Mouse (Mus musculus) frontal cortex, postnatal 25 days (tissue): ENCODE results near the gene Ezr.
"Not testable (repeated sequence)": the region's sequence is repeated elsewhere in the genome, so short reads cannot be mapped to it uniquely, and the experiment has no call there.

Source experiments
- DNase-seq, 2 experiments: peaks; one replicate each; pipeline ENCODE4 v3.0.0; 2022; ENCODE audit warnings: low spot score in 2 of 2

Ezr gene

DNA sequence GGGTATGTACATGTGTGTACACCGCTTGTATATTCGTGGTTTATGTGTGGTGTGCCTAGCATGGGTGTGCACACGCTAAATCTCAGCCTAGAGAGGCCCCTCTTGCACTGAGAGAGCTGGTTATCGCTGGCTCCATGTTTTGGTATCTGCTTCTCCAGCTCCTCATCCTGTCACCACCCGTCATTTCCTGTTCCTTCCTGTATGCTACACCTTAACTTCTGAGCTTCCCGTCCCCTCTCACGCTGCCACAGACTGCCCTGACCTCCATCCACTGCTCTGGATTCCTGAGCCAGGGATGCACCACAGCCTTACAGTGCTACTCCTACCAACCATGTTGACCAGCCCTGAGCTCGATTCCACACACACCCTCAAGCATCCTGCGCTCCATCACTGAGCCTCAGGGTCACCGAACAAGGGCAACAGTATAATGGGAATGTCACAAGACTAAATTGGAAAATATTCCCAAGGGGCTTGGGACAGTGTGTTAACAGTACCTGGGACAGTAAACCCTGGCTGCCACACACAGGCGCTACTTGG is 39.5 kb downstream of the Ezr start:
- DNase-seq: no peak

DNA sequence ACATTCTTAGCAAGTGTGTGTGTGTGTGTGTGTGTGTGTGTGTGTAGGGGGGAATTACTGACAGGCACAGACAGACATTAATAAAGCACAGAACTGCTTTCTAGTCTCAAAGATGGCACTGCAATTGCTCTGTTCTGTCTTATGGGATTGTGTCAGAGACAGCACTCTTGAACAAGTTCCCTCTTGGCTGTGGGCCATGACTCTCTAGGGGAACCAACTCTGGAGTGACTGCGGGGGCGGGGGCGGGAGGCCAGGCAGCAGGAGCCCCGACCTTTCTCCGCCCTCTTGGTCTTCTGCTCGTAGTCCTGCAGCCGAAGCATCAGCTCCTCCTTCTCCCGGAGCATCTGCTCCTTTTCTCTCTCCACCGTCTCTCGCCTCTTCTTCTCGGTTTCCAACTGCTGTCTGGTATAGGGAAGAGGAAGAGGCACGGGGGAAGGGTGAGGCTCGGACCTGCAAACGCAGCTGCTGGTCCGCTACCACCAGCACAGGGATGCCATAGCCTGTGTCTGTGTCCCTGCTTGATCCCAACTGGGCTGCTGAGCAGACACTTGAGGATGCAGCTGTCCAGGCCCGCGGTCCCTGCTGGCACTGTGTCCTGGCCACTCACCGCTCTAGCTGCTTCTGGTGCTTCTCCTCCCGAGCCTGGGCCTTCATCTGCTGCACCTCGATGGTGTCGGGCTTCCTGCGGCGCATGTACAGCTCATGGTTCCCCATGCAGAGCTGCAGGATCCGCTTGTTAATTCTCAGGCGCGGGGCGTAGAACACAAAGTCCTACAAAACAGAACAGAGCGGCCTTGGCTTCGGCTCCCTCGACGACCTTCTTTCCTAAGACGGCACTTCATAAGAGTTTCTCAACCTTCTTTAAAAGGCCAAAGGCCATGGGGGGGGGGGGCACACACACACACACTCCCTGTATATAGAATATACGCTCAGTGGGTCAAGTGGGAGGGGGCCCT is 40.2 kb downstream of the Ezr start:
- DNase-seq: peak in 1 of 2 experiments; percentile 9

- no peak for DNase-seq
Observed at GRCm38 (mm10) chr17:6741271-6741670, 41.3 kb downstream of the Ezr start.

DNA sequence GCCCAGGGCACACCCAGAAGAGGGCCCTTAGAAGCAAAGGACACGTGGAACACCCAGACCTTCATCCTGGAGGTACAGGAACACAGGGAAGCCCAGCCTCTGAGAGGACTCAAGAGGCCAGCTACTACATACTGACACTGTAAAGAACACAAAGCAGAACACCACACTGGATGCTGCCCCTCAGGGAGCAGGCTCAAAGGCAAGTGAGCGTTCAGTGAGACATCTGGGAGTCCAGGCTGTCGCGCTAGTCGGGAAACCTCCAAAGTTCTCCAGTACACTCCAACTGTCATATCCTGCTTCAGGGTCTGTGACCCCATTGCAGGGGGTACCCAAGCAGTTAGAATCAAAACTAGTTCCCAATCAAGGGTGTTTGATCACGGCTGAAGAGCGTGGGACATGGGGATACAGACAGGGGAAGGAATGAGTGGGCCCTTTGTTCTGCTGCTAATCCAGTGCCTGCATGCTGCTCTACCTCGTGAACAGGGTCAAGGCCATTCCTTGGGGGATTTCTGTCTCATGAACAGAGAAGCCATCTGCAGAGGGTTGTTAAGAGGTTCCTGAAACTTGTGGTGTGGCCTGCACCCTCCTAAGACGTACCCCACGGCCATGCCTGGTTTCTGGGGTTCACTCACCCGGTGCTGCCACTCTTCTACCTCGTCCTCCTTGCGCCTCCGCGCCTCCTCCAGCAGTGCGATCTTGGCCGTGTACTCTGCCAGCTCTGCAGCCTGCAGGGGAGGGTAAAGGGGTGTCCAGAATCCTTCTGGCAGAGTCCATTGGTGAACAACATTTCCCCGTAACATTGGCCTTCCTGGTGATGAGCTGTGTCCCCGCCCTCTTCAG is 42.0 kb downstream of the Ezr start:
- no peak for DNase-seq

DNA sequence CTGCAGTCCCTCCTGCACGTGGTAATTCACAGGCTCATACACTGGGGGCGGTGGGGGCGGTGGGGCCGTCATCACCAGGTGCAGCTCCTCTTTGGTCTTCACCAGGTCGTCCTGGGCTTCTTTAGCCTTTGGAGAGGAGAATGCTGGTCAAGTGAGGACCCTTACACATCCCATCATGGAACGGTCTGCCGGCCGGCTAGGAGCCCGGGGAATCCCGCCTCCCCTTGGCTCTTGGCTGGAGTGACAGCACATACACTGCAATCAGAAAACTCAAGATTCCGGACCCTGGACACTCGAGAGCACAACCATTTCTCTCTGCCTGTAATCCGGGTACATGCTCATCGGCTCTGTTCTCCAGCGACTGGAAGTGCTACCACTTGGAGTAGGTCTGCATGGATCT is 42.8 kb downstream of the Ezr start:
- no peak for DNase-seq

DNA sequence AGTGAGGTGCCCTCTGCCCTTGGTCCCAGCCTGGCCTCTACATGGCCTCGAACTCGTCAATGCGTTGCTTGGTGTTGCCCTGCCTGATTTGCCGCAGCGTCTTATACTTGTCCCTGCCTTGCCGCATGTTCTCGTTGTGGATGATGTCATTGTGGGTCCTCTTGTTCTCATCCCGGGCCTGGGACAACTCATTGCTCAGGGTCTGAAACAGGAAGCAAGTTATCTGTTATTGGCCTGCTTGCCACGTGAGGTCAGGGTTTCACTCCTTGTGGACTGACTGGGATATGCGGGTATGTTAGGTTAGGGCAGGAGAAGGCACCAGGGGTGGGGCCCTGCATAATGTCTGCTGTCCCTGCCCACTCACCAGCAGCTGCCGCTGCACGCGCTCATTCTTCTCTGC is 43.3 kb downstream of the Ezr start:
- DNase-seq: no peak

DNA sequence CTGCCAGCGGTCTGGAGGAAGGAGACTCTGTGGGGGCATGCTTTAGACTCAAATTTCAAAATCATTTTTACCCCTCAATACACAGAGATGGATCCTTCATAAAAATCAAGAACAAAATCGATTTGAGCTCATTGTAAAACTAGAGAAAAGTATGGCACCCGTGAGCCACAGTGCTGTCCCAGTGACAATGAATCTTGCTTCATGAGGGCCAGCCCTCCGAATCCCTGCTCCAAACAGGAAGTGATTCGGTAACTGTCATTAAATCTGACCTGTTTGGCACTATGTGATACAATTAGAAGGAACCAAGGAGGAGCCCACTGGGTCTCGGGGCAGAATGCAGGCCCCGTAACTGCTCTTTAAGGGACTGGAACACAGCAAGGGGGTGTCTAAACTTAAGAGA is 43.7 kb downstream of the Ezr start:
- DNase-seq: no peak

DNA sequence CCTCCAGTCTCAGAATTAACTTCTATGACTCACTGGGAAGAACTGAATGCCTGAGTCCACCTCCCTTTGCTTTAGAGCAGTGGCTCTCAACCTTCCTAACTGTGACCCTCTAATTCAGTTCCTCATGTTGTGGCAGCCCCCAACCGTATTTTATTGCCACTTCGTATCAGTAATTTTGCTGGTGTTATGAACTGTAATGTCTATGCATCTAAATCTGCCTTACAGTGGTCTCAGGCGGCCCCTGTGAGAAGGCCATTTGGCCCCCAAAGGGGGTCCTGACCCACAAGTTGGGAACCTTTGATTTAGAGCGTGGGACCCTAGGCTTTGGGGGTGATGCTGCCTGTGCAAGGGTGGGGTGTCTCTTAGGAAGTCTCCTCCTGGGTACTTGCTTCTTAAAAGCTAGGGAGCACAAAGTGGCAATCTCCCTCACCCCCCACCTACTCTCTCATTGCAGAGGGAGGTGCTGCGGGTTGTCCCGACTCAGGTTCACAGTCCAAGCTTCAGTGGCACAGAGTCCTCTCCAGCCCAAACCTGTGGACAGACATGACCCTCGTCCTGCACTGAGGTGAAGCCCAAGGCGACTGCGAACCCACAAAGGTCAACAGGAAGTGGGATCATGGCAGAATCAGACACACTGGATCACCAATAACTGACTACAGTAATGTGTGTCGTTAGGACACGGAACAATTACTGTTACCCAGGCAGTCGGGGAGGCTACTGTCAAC is 45.1 kb downstream of the Ezr start:
- no peak for DNase-seq

GRCm38 (mm10) chr17:6736306-6737272 is 46.0 kb downstream of the Ezr start:
- no peak for DNase-seq

DNA sequence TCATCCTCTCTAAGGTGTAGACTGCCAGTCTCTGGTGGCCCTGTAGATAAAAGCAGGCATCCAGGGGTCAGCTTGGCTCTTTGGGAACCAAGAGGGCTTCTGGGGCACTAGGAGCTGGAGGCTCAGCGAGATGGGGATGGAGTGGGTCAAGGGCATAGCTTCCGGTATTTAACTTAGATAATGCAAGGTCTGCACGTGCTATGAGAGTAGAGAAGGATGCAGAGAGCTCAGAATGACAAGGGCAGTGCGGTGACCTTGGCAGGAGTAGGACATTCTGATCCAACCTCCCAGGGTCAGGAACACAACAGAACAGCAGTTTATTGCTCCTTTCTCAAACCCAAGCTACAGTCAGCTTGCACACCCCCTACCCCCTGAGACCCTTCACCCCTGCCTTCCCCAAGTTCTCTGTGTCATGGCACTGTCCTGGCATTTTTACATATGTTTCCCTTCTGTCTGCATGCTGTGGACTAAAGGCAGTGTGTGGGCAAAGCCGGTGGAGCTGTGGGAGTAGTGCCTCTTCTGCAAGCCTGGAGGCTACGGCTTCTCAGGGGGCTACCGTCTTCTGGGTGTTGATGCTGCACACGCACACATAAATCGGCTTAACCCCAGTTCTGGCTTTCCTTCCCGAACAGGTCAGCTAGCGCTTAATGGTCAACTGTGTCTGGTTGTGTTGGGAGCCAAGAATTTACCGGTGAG is 47.7 kb downstream of the Ezr start:
- no peak for DNase-seq

GRCm38 (mm10) chr17:6733322-6733875 is 49.2 kb downstream of the Ezr start:
- no peak for DNase-seq

DNA sequence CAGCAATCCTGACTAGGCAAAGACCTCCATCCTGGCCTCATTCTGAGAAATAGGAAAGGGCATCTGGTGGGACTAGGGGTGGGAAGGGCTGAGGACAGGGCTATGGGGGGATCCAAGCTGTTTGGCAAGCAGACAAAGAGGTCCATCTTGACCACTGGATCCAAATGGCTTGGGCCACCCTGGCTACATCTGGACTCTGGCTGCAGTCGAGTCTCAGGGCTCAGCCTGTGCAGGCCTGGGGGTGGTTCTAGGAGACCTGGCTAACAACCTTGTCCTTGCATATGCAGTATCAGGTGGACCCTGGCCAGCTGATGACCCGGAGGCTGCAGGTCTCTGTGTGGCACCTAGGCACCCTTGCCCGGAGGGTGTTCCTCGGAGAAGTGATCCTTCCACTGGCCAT is 49.9 kb downstream of the Ezr start:
- no peak for DNase-seq

DNA sequence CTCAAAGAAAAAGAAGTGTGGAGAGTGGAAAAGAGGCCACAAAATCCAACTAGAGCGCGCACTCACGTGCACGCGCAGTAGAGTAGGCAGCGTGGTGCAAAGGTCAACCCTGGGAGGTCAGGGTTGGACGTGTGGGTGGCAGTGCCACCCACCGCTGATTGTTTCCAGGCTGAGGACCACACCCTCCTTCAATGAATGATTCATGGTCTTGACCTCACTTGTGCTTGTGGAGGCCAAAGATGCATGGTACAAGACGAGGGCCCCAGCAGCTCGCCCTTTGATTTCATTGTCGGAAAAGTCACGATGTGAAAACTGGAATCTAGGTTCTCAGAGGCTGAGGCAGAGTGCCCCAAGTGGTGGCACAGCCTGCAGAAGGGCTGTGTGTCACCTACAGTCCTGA is 51.0 kb downstream of the Ezr start:
- no peak for DNase-seq

DNA sequence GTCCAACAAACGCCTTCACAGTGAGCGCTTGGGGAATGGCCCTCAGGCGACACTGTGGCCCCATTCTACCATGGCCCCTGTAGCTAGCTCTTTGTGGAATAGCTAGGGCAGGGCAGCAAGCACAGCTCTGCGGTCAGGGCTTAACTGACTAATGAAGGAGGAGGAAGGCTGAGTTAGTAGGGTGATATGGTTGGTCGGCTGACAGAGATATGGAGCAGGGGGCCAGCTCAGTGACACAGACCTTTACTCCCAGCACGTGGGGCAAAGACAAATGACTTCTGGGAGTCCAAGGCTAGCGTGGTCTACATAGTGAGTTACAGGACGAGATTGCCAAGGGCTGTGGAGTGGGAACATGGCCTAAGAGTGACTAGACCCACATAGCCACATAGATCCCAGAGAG is 51.5 kb downstream of the Ezr start:
- DNase-seq: no peak

- DNase-seq: no peak
Observed at GRCm38 (mm10) chr17:6729244-6729742, 53.3 kb downstream of the Ezr start.

DNA sequence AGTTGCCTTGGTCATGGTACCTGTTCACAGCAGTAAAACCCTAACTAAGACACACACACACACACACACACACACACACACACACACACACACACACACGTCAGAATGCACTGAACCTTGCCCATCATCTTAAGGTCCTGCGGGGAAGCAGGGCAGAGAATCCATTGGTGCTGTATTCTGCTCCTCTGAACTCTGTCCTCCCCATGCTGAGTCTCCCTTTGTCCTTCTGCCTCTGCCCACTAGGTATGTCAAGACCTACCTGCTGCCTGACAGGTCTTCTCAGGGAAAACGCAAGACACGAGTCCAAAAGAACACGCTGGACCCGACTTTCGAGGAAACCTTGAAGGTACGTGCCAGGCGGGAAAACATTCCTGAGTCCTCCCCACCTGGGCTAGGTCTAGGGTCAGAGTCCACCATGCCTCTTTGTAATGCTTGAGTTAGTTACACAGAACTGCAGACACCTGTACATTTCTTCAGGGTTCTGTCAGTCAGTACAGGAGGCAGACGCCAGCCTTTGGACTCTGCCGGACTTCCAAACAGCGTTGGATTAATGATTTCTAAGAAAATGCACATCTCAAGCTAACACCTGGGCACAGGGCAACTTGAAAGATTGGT is 54.5 kb downstream of the Ezr start:
- DNase-seq: no peak

- not testable (repeated sequence) for DNase-seq
Observed at GRCm38 (mm10) chr17:6713944-6714343, 68.6 kb downstream of the Ezr start.

DNA sequence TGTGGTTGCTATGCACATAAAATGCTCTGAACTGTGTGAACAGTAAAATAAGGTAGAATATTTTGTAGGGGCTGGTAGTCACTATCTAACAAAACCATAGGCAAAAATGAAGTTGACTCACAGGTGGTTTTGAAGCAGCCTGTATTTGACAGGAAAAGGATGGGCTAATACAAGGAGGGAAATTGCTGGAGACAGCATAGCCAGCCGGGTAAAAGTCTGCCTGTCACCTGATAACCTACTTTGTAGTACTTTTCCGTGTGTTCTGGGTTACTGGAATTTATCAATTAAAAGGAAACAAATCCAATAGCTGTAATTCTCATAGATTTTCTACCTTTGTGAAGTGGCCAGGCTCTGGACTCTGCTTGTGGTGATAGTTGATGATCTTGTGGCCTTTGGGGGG is 69.1 kb downstream of the Ezr start:
- DNase-seq: not testable (repeated sequence)

DNA sequence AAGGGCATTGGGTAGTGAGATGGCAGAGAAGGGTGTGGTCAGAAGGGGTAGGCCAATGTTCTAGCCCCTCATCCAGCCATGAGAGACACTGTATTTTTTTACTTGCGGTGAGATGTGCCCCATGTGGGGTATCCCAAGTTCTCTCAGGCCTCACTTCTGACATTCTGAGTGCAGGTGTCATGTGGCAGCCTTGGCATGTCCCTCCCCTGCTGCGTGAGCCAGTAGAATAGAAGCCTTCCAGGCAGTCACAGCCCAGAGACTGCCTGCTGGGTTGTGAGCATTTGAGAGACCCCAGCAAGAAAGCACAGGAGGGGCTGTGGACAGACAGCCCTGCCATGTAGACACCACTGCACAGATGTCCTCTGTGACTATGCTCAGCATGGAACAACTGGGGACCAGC is 74.4 kb downstream of the Ezr start:
- DNase-seq: not testable (repeated sequence)
